Mouse (Mus musculus) forebrain, embryonic 11.5 days (tissue): ENCODE results near the gene Tk1. TPM values are rescaled to one million over a fixed set of nuclear protein-coding genes. Genes with fewer than 3 reads are reported as not detected.
"Not testable (repeated sequence)": the region's sequence is repeated elsewhere in the genome, so short reads cannot be mapped to it uniquely, and the experiment has no call there.

Experiments used
- ATAC-seq: fragments of 200-750 bp; cut with Nextera tagmentation; replicated peaks from 2 replicates; pipeline ENCODE4 v1.8.0; 2017; ENCODE audit warnings: moderate TSS enrichment; ENCODE audit not compliant: low FRiP score
- DNase-seq: peaks from one replicate; pipeline ENCODE4 v3.0.0-alpha.2; 2017; ENCODE audit warnings: low spot score
- H3K27ac ChIP-seq: fragments of 300-500 bp; sonication (generic); 2 replicates; pipeline ENCODE4 v1.5.1; 2014; ENCODE audit warnings: low read depth, low read length
- H3K27me3 ChIP-seq: fragments of 300-500 bp; sonication (generic); 2 replicates; pipeline ENCODE4 v1.6.1; 2014; ENCODE audit warnings: mild to moderate bottlenecking, low read length, mixed read lengths; ENCODE audit not compliant: control insufficient read depth, insufficient read depth
- H3K36me3 ChIP-seq: fragments of 300-500 bp; sonication (generic); 2 replicates; pipeline ENCODE4 v1.6.1; 2014; ENCODE audit warnings: mild to moderate bottlenecking, low read length, moderate library complexity, mixed read lengths; ENCODE audit not compliant: control insufficient read depth, insufficient read depth
- H3K4me1 ChIP-seq: fragments of 300-500 bp; sonication (generic); replicated peaks from 2 replicates; pipeline ENCODE4 v1.6.1; 2014; ENCODE audit warnings: low read length, mixed read lengths; ENCODE audit not compliant: control insufficient read depth, insufficient read depth
- H3K4me2 ChIP-seq: fragments of 300-500 bp; sonication (generic); 2 replicates; pipeline ENCODE4 v1.6.1; 2014; ENCODE audit warnings: low read depth, mild to moderate bottlenecking, low read length, moderate library complexity, mixed read lengths; ENCODE audit not compliant: severe bottlenecking
- H3K4me3 ChIP-seq: fragments of 300-500 bp; sonication (generic); 2 replicates; pipeline ENCODE4 v1.5.1; 2014; ENCODE audit warnings: low read depth, low read length
- H3K9ac ChIP-seq: fragments of 300-500 bp; sonication (generic); 2 replicates; pipeline ENCODE4 v1.6.1; 2014; ENCODE audit warnings: low read length
- H3K9me3 ChIP-seq: fragments of 300-500 bp; sonication (generic); 2 replicates; pipeline ENCODE4 v1.6.1; 2016; ENCODE audit warnings: low read length, mixed read lengths; ENCODE audit not compliant: control insufficient read depth
- WGBS: fragments of 180-500 bp; shearing (Covaris S2); extraction: QIAGEN DNeasy Blood & Tissue Kit; methylation state at CpG from one replicate; pipeline ENCODE4 v1.1.7; 2014; 5-methylcytosine and 5-hydroxymethylcytosine counted together
- polyA plus RNA-seq: library from polyadenylated mRNA; unstranded; fragments of >200 nt; fragmentation: Nextera tagmentation; extraction: Ambion mirVana; gene quantifications from 2 replicates; pipeline ENCODE4 v1.2.1, GENCODE M21; 2014

The Tk1 gene
- polyA plus RNA-seq, 1 experiment from 2014 or later, result 118 TPM

DNA sequence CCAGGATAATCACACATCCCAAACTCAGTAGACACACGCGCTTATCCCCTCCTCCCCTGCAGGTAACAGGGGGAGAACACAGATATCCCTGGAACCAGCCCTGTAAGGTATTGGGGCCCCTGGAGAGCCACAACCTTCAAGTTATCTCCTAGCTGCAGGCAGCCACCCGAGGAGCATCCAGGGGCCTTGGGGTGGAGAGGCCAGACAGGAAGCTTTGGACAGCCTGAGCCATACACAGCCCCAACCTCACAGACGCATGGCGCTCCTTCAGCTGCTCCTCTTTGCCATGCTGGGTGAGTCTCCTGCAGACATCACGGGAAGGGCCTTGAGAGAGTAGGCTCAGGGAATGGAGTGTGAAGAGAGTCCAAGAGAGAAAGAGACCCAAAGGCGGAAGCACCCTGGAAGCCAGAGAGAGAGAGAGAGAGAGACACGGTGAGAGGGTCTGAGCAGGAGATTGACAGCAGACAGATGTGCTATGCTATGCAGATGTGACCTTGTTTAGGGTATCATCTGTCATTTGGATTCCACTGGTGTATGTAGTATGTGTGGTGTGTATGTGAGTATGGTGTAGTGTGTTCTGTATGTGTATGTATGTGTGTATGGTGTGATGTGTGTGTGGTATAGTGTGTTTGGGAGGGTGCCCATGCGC lies 28.3 kb downstream of the Tk1 start, which contains the start of gene 6030468B19Rik:
6030468B19Rik (plus strand) TSS at position 150 of the 649 bp plus-strand sequence.
- no peaks in the 10 kb centered on the region for H3K9me3 ChIP-seq
- H3K4me1 ChIP-seq, result no peaks in the 10 kb centered on the region
- no peaks in the 10 kb centered on the region for H3K36me3 ChIP-seq
- 57% methylated on average over 9 of the region's 9 CpGs for whole genome bisulfite sequencing
- H3K9ac ChIP-seq, result no peak within 1 kb of the TSS
- no peak within 1 kb of the TSS for H3K4me3 ChIP-seq
- DNase-seq (no peak), ATAC-seq (no peak)
- H3K27me3 ChIP-seq, result 0 out of 2 replicates have a peak, but pooled peaks cover 1% of the 10 kb centered on the region
- no peak within 1 kb of the TSS for H3K27ac ChIP-seq
- H3K4me2 ChIP-seq, result no peak within 1 kb of the TSS

DNA sequence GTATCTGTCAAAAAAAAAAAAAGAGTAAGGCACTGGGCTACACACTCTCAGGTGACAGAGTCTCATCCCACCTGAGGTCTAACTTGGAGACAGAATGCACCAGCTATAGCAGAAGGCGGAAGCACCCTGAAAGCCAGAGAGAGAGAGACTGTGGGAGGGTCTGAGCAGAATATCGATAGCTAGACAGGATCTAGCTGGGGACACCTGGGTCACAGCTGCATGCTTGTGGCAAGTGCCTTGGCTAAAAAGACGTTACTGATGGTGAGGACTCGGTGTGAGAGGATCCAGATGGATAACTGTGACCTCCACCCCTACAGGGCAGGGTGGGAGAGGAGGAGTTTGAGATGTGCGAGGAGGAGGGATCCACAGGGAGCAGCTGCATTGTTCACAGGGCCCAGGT lies 28.9 kb downstream of the Tk1 start:
- DNase-seq (no peak), ATAC-seq (no peak)
- Histone ChIP-seq H3K36me3 (no peaks in the 10 kb centered on the region), H3K27me3 (0 out of 2 replicates have a peak, but pooled peaks cover 2% of the 10 kb centered on the region), H3K9ac (no peak overlapping the region), H3K9me3 (no peaks in the 10 kb centered on the region), H3K27ac (no peak overlapping the region), H3K4me1 (no peaks in the 10 kb centered on the region), H3K4me3 (no peak overlapping the region), H3K4me2 (no peak overlapping the region)
- WGBS, result 50% methylated on average over 5 of the region's 5 CpGs

DNA sequence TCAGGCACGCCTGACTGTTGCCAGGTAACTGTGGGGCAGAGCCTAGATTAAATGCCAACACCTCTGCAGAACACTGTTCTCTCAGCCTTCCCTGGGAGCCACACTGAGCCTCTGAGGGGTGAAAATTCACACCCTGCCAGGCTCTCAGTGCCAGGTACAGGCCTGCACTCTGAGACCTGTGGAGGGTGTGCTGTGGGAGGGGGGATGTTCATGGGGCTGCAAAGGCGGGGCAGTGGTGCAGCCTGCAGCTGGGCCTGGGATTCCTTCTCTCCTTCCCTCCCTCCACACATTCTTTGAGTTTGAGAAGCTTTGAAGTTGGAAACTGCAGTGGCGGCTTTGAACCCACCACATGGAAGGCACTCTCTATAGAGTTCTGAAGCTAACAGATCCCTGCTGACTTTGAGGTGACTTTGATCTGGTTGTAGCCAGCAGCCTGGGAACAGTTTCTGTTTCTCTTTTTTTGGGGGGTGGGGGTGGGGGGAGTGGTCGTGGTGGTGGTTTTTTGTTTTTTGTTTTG lies 31.8 kb downstream of the Tk1 start:
- WGBS, result 70% methylated on average over 4 of the region's 4 CpGs
- Histone ChIP-seq H3K4me1 (no peaks in the 10 kb centered on the region), H3K4me2 (no peak overlapping the region), H3K36me3 (no peaks in the 10 kb centered on the region), H3K9me3 (no peaks in the 10 kb centered on the region), H3K4me3 (no peak overlapping the region), H3K27me3 (0 out of 2 replicates have a peak, but pooled peaks cover 5% of the 10 kb centered on the region), H3K27ac (no peak overlapping the region), H3K9ac (no peak overlapping the region)
- DNase-seq (no peak), ATAC-seq (no peak)

DNA sequence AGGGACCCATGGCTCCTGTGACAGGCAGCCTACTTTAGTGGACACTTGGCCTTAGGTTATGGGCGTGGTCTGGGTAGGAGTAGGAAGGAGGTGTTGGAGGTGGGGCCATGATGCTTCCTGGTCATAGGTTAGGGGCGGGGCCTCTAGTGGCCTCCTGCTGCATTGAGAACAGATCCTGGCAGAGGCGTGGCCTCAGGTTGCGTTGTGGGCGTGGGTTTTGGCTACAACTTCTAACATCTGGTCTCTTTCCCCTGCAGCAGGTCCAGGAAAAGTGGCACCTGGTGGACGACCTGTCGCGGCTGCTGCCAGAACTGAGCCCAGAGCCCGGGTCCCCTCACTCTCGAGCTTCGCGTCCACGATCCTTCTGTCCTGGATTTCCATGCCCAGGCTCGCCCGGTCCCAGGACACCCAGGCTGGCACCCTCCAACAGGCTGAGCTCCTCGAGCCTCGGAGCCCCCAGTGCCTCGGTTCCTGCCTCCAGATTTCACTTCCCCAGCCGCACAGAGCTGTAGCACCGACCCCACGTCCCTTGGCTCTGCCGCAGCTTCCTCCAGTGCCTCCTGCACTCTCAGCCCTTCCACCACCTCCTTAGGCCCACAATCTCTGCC lies 33.5 kb downstream of the Tk1 start:
- peak; percentile 67 for DNase-seq

DNA sequence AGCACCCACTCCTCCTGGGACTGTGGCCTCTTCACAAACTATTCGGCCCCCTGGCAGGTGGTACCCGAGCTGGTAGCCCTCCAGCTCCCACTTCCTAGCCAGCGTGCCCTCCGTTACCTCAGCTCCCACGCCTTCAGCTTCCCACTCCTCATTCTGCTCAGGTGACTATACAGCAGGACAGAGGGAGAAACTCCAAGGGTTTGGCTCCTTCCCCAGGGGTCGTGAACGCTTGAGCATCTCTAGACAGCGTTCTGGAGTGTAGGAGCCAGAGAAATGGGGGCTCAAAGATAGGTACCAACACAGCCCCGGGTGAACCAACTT lies 34.5 kb downstream of the Tk1 start:
- H3K27me3 ChIP-seq, result 0 out of 2 replicates have a peak, but pooled peaks cover 5% of the 10 kb centered on the region
- no peak overlapping the region for H3K4me2 ChIP-seq
- WGBS, result 86% methylated on average over 9 of the region's 9 CpGs
- no peaks in the 10 kb centered on the region for H3K36me3 ChIP-seq
- H3K9me3 ChIP-seq, result no peaks in the 10 kb centered on the region
- H3K27ac ChIP-seq, result no peak overlapping the region
- H3K4me3 ChIP-seq, result no peak overlapping the region
- H3K4me1 ChIP-seq, result no peaks in the 10 kb centered on the region
- ATAC-seq (no peak), DNase-seq (no peak)
- H3K9ac ChIP-seq, result no peak overlapping the region

More for the DNA sequence above, 33.5 kb downstream of the Tk1 start:
- Histone ChIP-seq H3K27me3 (0 out of 2 replicates have a peak, but pooled peaks cover 5% of the 10 kb centered on the region), H3K9ac (peak overlapping the region; percentile 27; the same call in 1 of the 2 replicates), H3K9me3 (no peaks in the 10 kb centered on the region), H3K4me3 (no peak overlapping the region), H3K27ac (no peak overlapping the region), H3K4me1 (no peaks in the 10 kb centered on the region), H3K36me3 (no peaks in the 10 kb centered on the region), H3K4me2 (peak overlapping the region; percentile 3; the same call in 1 of the 2 replicates)
- WGBS, result 6% methylated on average over 22 of the region's 22 CpGs
- ATAC-seq, result 0 out of 2 replicates have a peak, but pooled peaks have one; percentile 27

DNA sequence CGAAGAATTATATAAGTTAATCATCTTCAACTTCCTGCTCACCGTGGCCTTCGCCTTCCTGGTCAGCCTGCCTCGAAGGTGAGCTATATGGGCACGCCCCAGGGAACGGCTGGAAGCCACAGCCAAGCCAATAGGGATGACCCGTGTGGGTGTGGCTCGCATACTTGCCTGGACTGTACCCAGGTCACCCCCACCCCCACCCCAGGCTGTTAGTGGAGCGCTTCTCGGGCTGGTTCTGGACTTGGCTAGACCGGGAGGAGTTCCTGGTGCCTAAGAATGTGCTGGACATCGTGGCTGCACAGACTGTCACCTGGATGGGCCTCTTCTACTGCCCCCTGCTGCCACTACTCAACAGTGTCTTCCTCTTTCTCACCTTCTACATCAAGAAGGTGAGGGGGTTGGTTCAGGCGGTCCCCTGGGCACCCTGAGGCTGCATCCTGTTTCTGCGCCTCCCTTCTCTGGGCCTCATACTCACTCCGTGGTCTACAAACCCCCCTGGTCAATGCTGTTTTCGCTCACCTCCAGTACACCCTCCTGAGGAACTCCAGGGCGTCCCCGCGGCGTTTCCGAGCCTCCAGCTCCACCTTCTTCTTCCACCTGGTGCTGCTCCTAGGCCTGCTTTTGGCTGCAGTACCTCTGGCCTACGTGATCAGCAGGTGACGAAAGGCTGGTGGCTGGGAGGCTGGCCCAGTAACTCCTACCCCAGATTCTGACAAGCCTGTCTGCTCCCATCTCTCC lies 35.0 kb downstream of the Tk1 start:
- Histone ChIP-seq H3K9ac (no peak overlapping the region), H3K4me2 (peak overlapping the region; percentile 30)
- no peak for ATAC-seq

DNA sequence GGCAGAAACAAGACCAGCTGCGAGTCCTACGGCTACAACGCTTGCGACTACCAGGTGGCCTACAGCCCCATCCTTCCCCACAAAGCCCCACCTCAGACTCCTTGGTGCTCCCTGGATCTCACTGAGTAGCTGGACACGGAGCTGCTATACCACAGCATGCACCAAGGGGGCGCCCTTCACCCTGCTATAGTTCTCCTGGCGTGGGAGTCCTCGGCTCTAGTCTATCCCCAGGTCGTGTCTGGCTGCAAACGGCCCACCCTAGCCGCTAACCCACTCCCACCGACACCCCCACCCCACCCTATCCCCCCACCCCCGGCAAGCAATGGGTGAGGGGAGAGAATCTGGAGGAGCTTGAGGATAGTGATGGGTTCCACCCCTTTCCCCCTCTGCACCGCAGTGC lies 35.6 kb downstream of the Tk1 start:
- H3K9me3 ChIP-seq, result no peaks in the 10 kb centered on the region
- no peak overlapping the region for H3K27ac ChIP-seq
- DNase-seq (peak; percentile 88), ATAC-seq (0 out of 2 replicates have a peak, but pooled peaks have one; percentile 15)
- H3K27me3 ChIP-seq, result 0 out of 2 replicates have a peak, but pooled peaks cover 5% of the 10 kb centered on the region
- 9% methylated on average over 13 of the region's 14 CpGs for WGBS
- no peaks in the 10 kb centered on the region for H3K4me1 ChIP-seq
- no peak overlapping the region; the same call in 1 of the 2 replicates for H3K4me3 ChIP-seq
- no peaks in the 10 kb centered on the region for H3K36me3 ChIP-seq
- peak overlapping the region; percentile 30 for H3K4me2 ChIP-seq
- no peak overlapping the region for H3K9ac ChIP-seq

More for the DNA sequence above, 35.0 kb downstream of the Tk1 start:
- Histone ChIP-seq H3K36me3 (no peaks in the 10 kb centered on the region), H3K4me3 (no peak overlapping the region; the same call in 1 of the 2 replicates), H3K4me1 (no peaks in the 10 kb centered on the region), H3K27me3 (0 out of 2 replicates have a peak, but pooled peaks cover 5% of the 10 kb centered on the region), H3K27ac (no peak overlapping the region), H3K9me3 (no peaks in the 10 kb centered on the region)
- no peak for DNase-seq
- WGBS, result 29% methylated on average over 23 of the region's 23 CpGs

DNA sequence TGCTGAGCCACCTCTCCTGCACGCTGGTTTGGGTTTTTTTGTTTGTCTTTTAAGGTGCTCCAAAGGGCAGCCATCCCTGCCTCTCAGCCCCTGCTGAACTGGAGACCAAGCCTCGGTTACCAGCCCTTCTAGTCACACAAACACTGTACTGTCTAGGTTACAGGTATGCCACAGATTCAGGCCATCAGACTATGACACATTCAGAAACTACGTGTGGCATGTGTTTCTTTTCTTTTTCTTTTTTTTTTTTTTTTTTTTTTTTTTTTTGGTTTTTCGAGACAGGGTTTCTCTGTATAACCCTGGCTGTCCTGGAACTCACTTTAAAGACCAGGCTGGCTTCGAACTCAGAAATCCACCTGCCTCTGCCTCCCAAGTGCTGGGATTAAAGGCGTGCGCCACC lies 37.4 kb downstream of the Tk1 start:
- 78% methylated on average over 7 of the region's 7 CpGs for WGBS

More for the DNA sequence above, 37.4 kb downstream of the Tk1 start:
- H3K9me3 ChIP-seq, H3K27ac ChIP-seq, H3K36me3 ChIP-seq, H3K4me1 ChIP-seq, H3K4me2 ChIP-seq, DNase-seq, ATAC-seq, H3K4me3 ChIP-seq, H3K9ac ChIP-seq: not testable (repeated sequence)
- peaks cover 11% of the 10 kb centered on the region for H3K27me3 ChIP-seq
